Mouse (Mus musculus) heart, embryonic 11.5 days (tissue): ENCODE measurements at regions not wholly inside any gene's neighbourhood (a gene's known extent, or its start where the extent isn't known, plus 50 kb on each side); places are given as distances from the start of the nearest gene placed in this dataset. TPM values are rescaled to one million over a fixed set of nuclear protein-coding genes. Genes with fewer than 3 reads are reported as not detected.

Experiments used
- ATAC-seq: fragments of 200-750 bp; cut with Nextera tagmentation; replicated peaks from 2 replicates; pipeline ENCODE4 v1.8.0; 2017; ENCODE audit warnings: moderate library complexity; ENCODE audit not compliant: insufficient number of reproducible peaks, low FRiP score, low TSS enrichment
- H3K27ac ChIP-seq: fragments of 300-500 bp; sonication (generic); 2 replicates; pipeline ENCODE4 v1.5.1; 2014; ENCODE audit warnings: mild to moderate bottlenecking, low read depth, low read length
- H3K27me3 ChIP-seq: fragments of 300-500 bp; sonication (generic); 2 replicates; pipeline ENCODE4 v1.6.1; 2014; ENCODE audit warnings: mild to moderate bottlenecking, low read length, mixed read lengths; ENCODE audit not compliant: control insufficient read depth, insufficient read depth
- H3K36me3 ChIP-seq: fragments of 300-500 bp; sonication (generic); 2 replicates; pipeline ENCODE4 v1.6.1; 2014; ENCODE audit warnings: mild to moderate bottlenecking, low read length, moderate library complexity, mixed read lengths; ENCODE audit not compliant: control insufficient read depth, insufficient read depth
- H3K4me1 ChIP-seq: fragments of 300-500 bp; sonication (generic); 2 replicates; pipeline ENCODE4 v1.6.1; 2014; ENCODE audit warnings: low read length; ENCODE audit not compliant: control insufficient read depth, insufficient read depth
- H3K4me2 ChIP-seq: fragments of 300-500 bp; sonication (generic); 2 replicates; pipeline ENCODE4 v1.6.1; 2014; ENCODE audit warnings: mild to moderate bottlenecking, moderate library complexity
- H3K4me3 ChIP-seq: fragments of 300-500 bp; sonication (generic); 2 replicates; pipeline ENCODE4 v1.5.1; 2014; ENCODE audit warnings: low read depth, low read length
- H3K9ac ChIP-seq: fragments of 300-500 bp; sonication (generic); 2 replicates; pipeline ENCODE4 v1.6.1; 2014; ENCODE audit warnings: mild to moderate bottlenecking, low read depth, low read length, moderate library complexity
- H3K9me3 ChIP-seq: fragments of 300-500 bp; sonication (generic); replicated peaks from 2 replicates; pipeline ENCODE4 v1.6.1; 2016; ENCODE audit warnings: low read length; ENCODE audit not compliant: control insufficient read depth
- WGBS: fragments of 180-500 bp; shearing (Covaris S2); extraction: QIAGEN DNeasy Blood & Tissue Kit; methylation state at CpG from one replicate; pipeline ENCODE4 v1.1.7; 2014; ENCODE audit not compliant: insufficient replicate concordance; 5-methylcytosine and 5-hydroxymethylcytosine counted together
- microRNA-seq: library from miRNA; unstranded; fragments of <30 nt; microRNA quantifications from one replicate; pipeline ENCODE4, GENCODE M21; 2016; ENCODE audit warnings: borderline number of aligned reads

- Histone ChIP-seq H3K4me1 (no peaks in the 10 kb centered on the region), H3K9me3 (no peaks in the 10 kb centered on the region; the same call in 1 of the 2 replicates), H3K27ac (no peak overlapping the region), H3K27me3 (no peaks in the 10 kb centered on the region), H3K9ac (no peak overlapping the region), H3K4me3 (no peak overlapping the region), H3K36me3 (no peaks in the 10 kb centered on the region), H3K4me2 (no peak overlapping the region)
- WGBS = 80% methylated on average over 3 of the region's 3 CpGs
- ATAC-seq = no peak
These were observed 396.7 kb upstream of the Slc8a1 start for GRCm38 (mm10) chr17:82134843-82135242.

- H3K4me3 ChIP-seq = no peak overlapping the region
- ATAC-seq = no peak
- H3K36me3 ChIP-seq = no peaks in the 10 kb centered on the region
- no peak overlapping the region for H3K4me2 ChIP-seq
- 76% methylated on average over 3 of the region's 3 CpGs for WGBS
- H3K9ac ChIP-seq = no peak overlapping the region
- H3K9me3 ChIP-seq = no peaks in the 10 kb centered on the region; the same call in 1 of the 2 replicates
- H3K4me1 ChIP-seq = no peaks in the 10 kb centered on the region
- no peaks in the 10 kb centered on the region for H3K27me3 ChIP-seq
- H3K27ac ChIP-seq = no peak overlapping the region
These were observed 394.8 kb upstream of the Slc8a1 start for GRCm38 (mm10) chr17:82132941-82133340.

GRCm38 (mm10) chr17:82087141-82087540 is 349.0 kb upstream of the Slc8a1 start:
- no peak overlapping the region for H3K9ac ChIP-seq
- no peaks in the 10 kb centered on the region for H3K36me3 ChIP-seq

GRCm38 (mm10) chr17:82080301-82080700 is 342.1 kb upstream of the Slc8a1 start:
- Histone ChIP-seq H3K9ac (no peak overlapping the region), H3K4me3 (no peak overlapping the region), H3K36me3 (no peaks in the 10 kb centered on the region), H3K9me3 (no peaks in the 10 kb centered on the region), H3K4me1 (no peaks in the 10 kb centered on the region), H3K27ac (no peak overlapping the region), H3K27me3 (no peaks in the 10 kb centered on the region), H3K4me2 (no peak overlapping the region)
- no peak for ATAC-seq

More at GRCm38 (mm10) chr17:82087141-82087540, 349.0 kb upstream of the Slc8a1 start:
- WGBS = 66% methylated on average over 3 of the region's 3 CpGs
- no peak for ATAC-seq
- Histone ChIP-seq H3K27me3 (no peaks in the 10 kb centered on the region), H3K27ac (no peak overlapping the region), H3K4me3 (no peak overlapping the region), H3K4me1 (no peaks in the 10 kb centered on the region), H3K4me2 (no peak overlapping the region), H3K9me3 (no peaks in the 10 kb centered on the region)

Small RNAs in the stretch of these regions (microRNA-seq; reads per million reads assigned to microRNA genes)
- gene Gm23400 (not detected), gene Gm27359 (not detected)
